Mouse (Mus musculus): Measurements from ENCODE around the gene Marveld2.

DNA sequence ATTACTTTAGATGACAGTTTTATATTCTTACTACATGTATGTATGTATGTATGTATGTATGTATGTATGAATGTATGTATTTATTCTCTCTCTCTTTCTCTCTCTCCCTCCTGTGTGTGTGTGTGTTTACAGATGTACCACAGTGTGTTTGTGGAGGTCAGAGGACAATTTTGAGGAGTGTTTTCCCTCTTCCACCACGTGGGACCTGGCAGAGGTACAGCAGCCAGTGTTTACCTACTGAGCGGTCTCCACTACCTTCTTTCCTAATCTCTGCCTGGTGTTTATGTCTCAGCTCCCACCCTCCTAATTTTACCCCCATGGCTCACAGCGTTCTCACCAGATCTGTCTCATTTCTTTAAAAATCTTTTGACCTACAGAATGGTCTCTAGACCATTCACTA is 37.6 kb downstream of the Marveld2 start:
- TF ChIP-seq GATA1 (IDR thresholded peaks at IDR 0.05; ENCODE audit: low read length) (no peak), TAL1 (IDR thresholded peaks at IDR 0.05; ENCODE audit: low read length) (no peak)

Measured in erythroblast, embryonic 14.5 days (primary cell).